Mouse (Mus musculus) liver, postnatal 0 days (tissue): ENCODE measurements around the gene Plg.

Experiments used
- CTCF ChIP-seq: sonication (generic); IDR thresholded peaks from 2 replicates; pipeline ENCODE4 v1.5.1; 2016; ENCODE audit warnings: antibody characterized with exemption, low read depth
- EP300 ChIP-seq: IDR thresholded peaks from 2 replicates; pipeline ENCODE4 v1.6.1; 2016; ENCODE audit warnings: antibody characterized with exemption, low read depth, mild to moderate bottlenecking

DNA sequence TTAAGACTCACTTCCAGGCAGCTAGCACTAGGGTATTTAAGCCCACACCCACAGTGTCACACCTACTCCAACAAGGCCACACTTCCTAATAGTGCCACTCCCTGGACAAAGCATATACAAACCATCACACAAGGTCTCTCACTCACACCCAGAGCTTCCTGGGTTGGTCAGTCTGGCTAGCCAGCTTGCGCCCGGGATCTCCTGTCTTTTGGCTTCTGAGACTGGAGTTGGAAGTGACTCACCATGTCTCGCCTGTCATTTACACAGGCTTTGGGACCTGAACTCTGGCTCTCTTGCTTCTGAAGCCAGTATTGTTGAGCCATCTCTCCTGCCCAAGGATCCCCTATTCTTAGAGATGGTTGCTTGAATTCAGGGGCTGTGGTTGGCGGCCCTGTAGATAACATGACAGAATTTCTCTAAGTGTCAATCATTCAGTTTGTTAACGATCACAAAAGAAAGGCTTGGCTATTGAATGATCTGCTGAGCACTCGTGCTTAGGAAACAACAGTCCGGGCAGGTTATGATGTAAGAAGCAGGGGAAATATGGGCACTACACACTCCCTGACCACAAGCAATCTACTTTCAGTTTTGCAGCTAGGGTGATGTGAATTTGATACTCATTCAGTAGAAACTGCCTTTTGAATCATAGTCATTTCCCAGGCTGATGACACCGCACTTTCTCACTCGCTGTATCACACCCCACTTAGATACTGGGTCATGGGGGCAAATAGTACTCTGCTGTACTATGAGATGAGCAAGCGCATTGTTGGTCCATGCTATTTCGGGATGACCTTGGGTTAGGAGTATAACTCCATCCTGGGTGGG, 14.6 kb upstream of the Plg start:
- TF ChIP-seq CTCF: no peak
- no peak for TF ChIP-seq EP300
